Mouse (Mus musculus) liver, postnatal 0 days (tissue): ENCODE results near the gene Mlxipl.

Source experiments
- CTCF ChIP-seq: sonication (generic); IDR thresholded peaks from 2 replicates; pipeline ENCODE4 v1.5.1; 2016; ENCODE audit warnings: antibody characterized with exemption, low read depth
- EP300 ChIP-seq: IDR thresholded peaks from 2 replicates; pipeline ENCODE4 v1.6.1; 2016; ENCODE audit warnings: antibody characterized with exemption, low read depth, mild to moderate bottlenecking

DNA sequence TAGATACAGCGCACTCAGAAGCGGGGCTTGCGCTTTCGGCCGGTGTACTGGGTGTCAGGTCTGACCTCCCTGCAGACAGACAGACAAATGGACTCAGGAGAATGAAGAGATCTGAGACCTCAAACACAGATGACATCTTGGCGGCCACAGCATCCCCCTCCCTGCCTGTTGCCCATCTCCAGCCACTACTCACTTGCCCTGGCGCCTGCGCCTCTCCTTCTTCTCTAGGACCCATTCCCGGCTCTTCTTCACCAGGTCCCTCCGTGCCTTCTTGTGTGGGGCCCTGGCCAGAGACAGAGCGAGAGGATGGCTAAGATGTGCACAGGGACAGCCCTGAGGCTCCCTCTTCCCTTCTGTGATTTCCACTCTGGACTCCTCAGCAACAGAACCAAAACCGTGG, 36.3 kb upstream of the Mlxipl start:
- TF ChIP-seq CTCF (no peak), EP300 (no peak)
